Mouse (Mus musculus) MEL (cell line): ENCODE measurements around the gene Rundc3a. TPM values are rescaled to one million over a fixed set of nuclear protein-coding genes. Genes with fewer than 3 reads are reported as not detected.
A peak's percentile ranks its signal among the peaks of the same experiment; 100 is the strongest.

ENCODE experiments used
- DNase-seq: peaks from one replicate; pipeline ENCODE4 v3.0.0; 2011; ENCODE audit warnings: low read depth, low spot score
- H3K27ac ChIP-seq: 2 replicates; pipeline ENCODE4 v1.5.1; 2012; ENCODE audit warnings: low read depth, mild to moderate bottlenecking, control low read depth, low read length, moderate library complexity; ENCODE audit not compliant: control insufficient read depth
- H3K27me3 ChIP-seq, 2 experiments: fragments of 150-350 bp in 1 of 2; sonication (generic) in 1 of 2; 2 replicates each; pipeline ENCODE4 v1.6.1; 2012; ENCODE audit warnings: low read length in 2 of 2, mild to moderate bottlenecking in 2 of 2, improper control_type of control experiment in 1 of 2, moderate library complexity in 1 of 2; ENCODE audit not compliant: insufficient read depth in 2 of 2, control insufficient read depth in 1 of 2
- H3K36me3 ChIP-seq, 2 experiments: 2 replicates each; pipeline ENCODE4 v1.6.1; 2012 to 2014; ENCODE audit warnings: low read length in 2 of 2, improper control_type of control experiment in 1 of 2, inconsistent platforms in 1 of 2, mild to moderate bottlenecking in 1 of 2; ENCODE audit not compliant: insufficient read depth in 2 of 2, control insufficient read depth in 1 of 2
- H3K4me1 ChIP-seq, 2 experiments: fragments of 150-350 bp in 1 of 2; sonication (generic) in 1 of 2; 2 replicates each; pipeline ENCODE4 v1.6.1; 2012; ENCODE audit warnings: low read length in 2 of 2, improper control_type of control experiment in 1 of 2, mild to moderate bottlenecking in 1 of 2; ENCODE audit not compliant: insufficient read depth in 2 of 2, control insufficient read depth in 1 of 2
- H3K4me3 ChIP-seq, 2 experiments: fragments of 150-350 bp in 1 of 2; sonication (generic) in 1 of 2; 2 replicates each; pipeline ENCODE4 v1.5.1; 2012; ENCODE audit warnings: low read depth in 2 of 2, low read length in 2 of 2, mild to moderate bottlenecking in 2 of 2, moderate library complexity in 2 of 2, control low read depth in 1 of 2, improper control_type of control experiment in 1 of 2; ENCODE audit not compliant: control insufficient read depth in 1 of 2, insufficient read depth in 1 of 2
- H3K79me2 ChIP-seq: 2 replicates; pipeline ENCODE4 v1.6.1; 2012; ENCODE audit warnings: mild to moderate bottlenecking, low read length, moderate library complexity; ENCODE audit not compliant: control insufficient read depth, poor library complexity, insufficient read depth
- H3K9ac ChIP-seq: 2 replicates; pipeline ENCODE4 v1.6.1; 2012; ENCODE audit warnings: low read depth, mild to moderate bottlenecking, control low read depth, low read length, moderate library complexity; ENCODE audit not compliant: control insufficient read depth, poor library complexity, severe bottlenecking
- H3K9me3 ChIP-seq: fragments of 150-350 bp; sonication (generic); replicated peaks from 2 replicates; pipeline ENCODE4 v1.6.1; 2012; ENCODE audit warnings: mild to moderate bottlenecking, low read length, improper control_type of control experiment, moderate library complexity; ENCODE audit not compliant: insufficient read depth
- BHLHE40 ChIP-seq: IDR thresholded peaks from 2 replicates; pipeline ENCODE4 v1.6.1; 2012; ENCODE audit warnings: low read depth, mild to moderate bottlenecking, inconsistent platforms, low read length, improper control_type of control experiment, borderline replicate concordance
- CTCF ChIP-seq, 3 experiments: IDR thresholded peaks in 2 of 3; conservative IDR thresholded peaks in 1 of 3; 2 replicates each; pipeline ENCODE4 v1.5.1; 2011 to 2012; ENCODE audit warnings: low read length in 3 of 3, low read depth in 2 of 3, mild to moderate bottlenecking in 2 of 3, improper control_type of control experiment in 1 of 3, inconsistent platforms in 1 of 3, mixed read lengths in 1 of 3, moderate library complexity in 1 of 3; ENCODE audit not compliant: control insufficient read depth in 1 of 3, insufficient read depth in 1 of 3, poor library complexity in 1 of 3, severe bottlenecking in 1 of 3
- E2F4 ChIP-seq: IDR thresholded peaks from 2 replicates; pipeline ENCODE4 v1.6.1; 2011; ENCODE audit warnings: low read depth, low read length, improper control_type of control experiment, borderline replicate concordance
- EP300 ChIP-seq, 2 experiments: IDR thresholded peaks; 2 replicates each; pipeline ENCODE4 v1.6.1; 2011; ENCODE audit warnings: improper control_type of control experiment in 2 of 2, low read length in 2 of 2, low read depth in 1 of 2, mild to moderate bottlenecking in 1 of 2
- ETS1 ChIP-seq: IDR thresholded peaks from 2 replicates; pipeline ENCODE4 v1.6.1; 2012; ENCODE audit warnings: low read depth, mild to moderate bottlenecking, inconsistent platforms, low read length, improper control_type of control experiment, moderate library complexity
- GATA1 ChIP-seq: IDR thresholded peaks from 2 replicates; pipeline ENCODE4 v1.6.1; 2011; ENCODE audit warnings: low read depth, low read length, improper control_type of control experiment
- HCFC1 ChIP-seq: IDR thresholded peaks from 2 replicates; pipeline ENCODE4 v1.6.1; 2012; ENCODE audit warnings: low read depth, mild to moderate bottlenecking, inconsistent platforms, low read length, improper control_type of control experiment, moderate library complexity
- JUND ChIP-seq: IDR thresholded peaks from 2 replicates; pipeline ENCODE4 v1.6.1; 2011; ENCODE audit warnings: low read depth, mild to moderate bottlenecking, improper control_type of control experiment, low read length
- KAT2A ChIP-seq: conservative IDR thresholded peaks from 2 replicates; pipeline ENCODE4 v1.6.1; 2012; ENCODE audit warnings: low read depth, low read length, improper control_type of control experiment, inconsistent platforms
- MAFK ChIP-seq: IDR thresholded peaks from 2 replicates; pipeline ENCODE4 v1.6.1; 2011; ENCODE audit warnings: low read depth, mild to moderate bottlenecking, low read length, improper control_type of control experiment, borderline replicate concordance
- MAZ ChIP-seq: IDR thresholded peaks from 2 replicates; pipeline ENCODE4 v1.6.1; 2012; ENCODE audit warnings: low read depth, mild to moderate bottlenecking, inconsistent platforms, low read length, improper control_type of control experiment
- MEF2A ChIP-seq: IDR thresholded peaks from 2 replicates; pipeline ENCODE4 v1.6.1; 2014; ENCODE audit warnings: low read depth, mild to moderate bottlenecking, inconsistent platforms, low read length, improper control_type of control experiment; ENCODE audit not compliant: poor library complexity, insufficient replicate concordance, severe bottlenecking; ENCODE audit errors: extremely low read depth
- NELFE ChIP-seq: IDR thresholded peaks from 2 replicates; pipeline ENCODE4 v1.6.1; 2011; ENCODE audit warnings: low read depth, low read length, improper control_type of control experiment
- RAD21 ChIP-seq: IDR thresholded peaks from 2 replicates; pipeline ENCODE4 v1.6.1; 2011; ENCODE audit warnings: mild to moderate bottlenecking, low read depth, low read length, improper control_type of control experiment
- RCOR1 ChIP-seq: IDR thresholded peaks from 2 replicates; pipeline ENCODE4 v1.6.1; 2012; ENCODE audit warnings: low read depth, mild to moderate bottlenecking, inconsistent platforms, low read length, improper control_type of control experiment
- SIN3A ChIP-seq: IDR thresholded peaks from 2 replicates; pipeline ENCODE4 v1.6.1; 2012; ENCODE audit warnings: low read length, improper control_type of control experiment, inconsistent platforms
- TAL1 ChIP-seq: IDR thresholded peaks from 2 replicates; pipeline ENCODE4 v1.6.1; 2012; ENCODE audit warnings: mild to moderate bottlenecking, inconsistent platforms, low read length, moderate library complexity, mixed read lengths
- TBP ChIP-seq: IDR thresholded peaks from 2 replicates; pipeline ENCODE4 v1.8.0; 2011; ENCODE audit warnings: low read depth, low read length, improper control_type of control experiment
- TCF12 ChIP-seq: IDR thresholded peaks from 2 replicates; pipeline ENCODE4 v1.6.1; 2014; ENCODE audit warnings: low read depth, mild to moderate bottlenecking, inconsistent platforms, low read length, improper control_type of control experiment, moderate library complexity
- UBTF ChIP-seq: IDR thresholded peaks from 2 replicates; pipeline ENCODE4 v1.6.1; 2012; ENCODE audit warnings: low read depth, mild to moderate bottlenecking, inconsistent platforms, low read length, improper control_type of control experiment, moderate library complexity, borderline replicate concordance; ENCODE audit not compliant: insufficient read depth
- USF1 ChIP-seq: IDR thresholded peaks from 2 replicates; pipeline ENCODE4 v1.6.1; 2014; ENCODE audit warnings: low read depth, mild to moderate bottlenecking, inconsistent platforms, low read length, improper control_type of control experiment, moderate library complexity
- ZNF384 ChIP-seq: IDR thresholded peaks from 2 replicates; pipeline ENCODE4 v1.6.1; 2012; ENCODE audit warnings: low read depth, mild to moderate bottlenecking, inconsistent platforms, low read length, improper control_type of control experiment
- polyA plus RNA-seq, 2 experiments: library from polyadenylated mRNA; stranded (reverse) in 1 of 2; unstranded in 1 of 2; fragments of >175 nt in 1 of 2; fragments of >200 nt in 1 of 2; gene quantifications; 2 replicates each; pipeline versions ENCODE4 v1.2.1 to v1.2.4; 2012; ENCODE audit warnings: low replicate concordance in 2 of 2, low read depth in 1 of 2; ENCODE audit not compliant: insufficient read length in 2 of 2, insufficient read depth in 1 of 2, missing spikeins in 1 of 2
- total RNA-seq: library from RNA; depleted of rRNA; stranded (reverse); fragments of 300-350 nt; gene quantifications from 2 replicates; pipeline ENCODE4 v1.2.3, GENCODE M21; 2012

Rundc3a gene
- total and polyA plus RNA-seq, 3 experiments, result 0.39 to 2.1 TPM; not detected in 1

DNA sequence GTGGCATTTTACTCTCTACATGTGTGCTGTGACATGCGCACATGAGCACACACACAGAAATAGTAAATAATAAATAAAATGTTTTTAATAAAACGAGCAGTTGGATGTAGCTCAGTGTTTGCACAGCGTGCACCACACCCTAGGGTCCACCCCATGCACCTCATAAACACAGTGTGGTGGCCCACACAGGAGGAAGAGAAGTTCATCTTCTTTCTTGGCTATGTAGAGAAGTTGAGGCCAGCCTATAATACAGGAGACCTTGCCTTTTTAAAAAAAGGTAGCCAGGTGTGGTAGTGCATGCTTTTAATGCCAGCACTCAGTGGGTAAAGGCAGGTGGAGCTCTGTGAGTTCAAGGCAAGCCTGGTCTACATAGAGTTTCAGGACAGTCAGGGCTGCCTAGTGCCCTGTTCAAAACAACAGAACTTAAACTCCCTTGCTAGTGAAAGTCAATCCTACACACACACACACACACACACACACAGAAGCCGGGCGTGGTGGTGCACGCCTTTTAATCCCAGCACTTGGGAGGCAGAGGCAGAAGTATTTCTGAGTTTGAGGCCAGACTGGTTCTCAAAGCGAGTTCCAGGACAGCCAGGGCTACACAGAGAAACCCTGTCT, 19.0 kb upstream of the Rundc3a start:
- H3K4me3 ChIP-seq, result no peak overlapping the region
- DNase-seq, result no peak
- H3K27me3 ChIP-seq, result peaks cover 1 to 13% of the 10 kb centered on the region in 2 experiments; a peak in 3 of 4 replicates
- peaks cover 0 to 2% of the 10 kb centered on the region in 2 experiments; a peak in 2 of 4 replicates for H3K36me3 ChIP-seq
- no peak for TF ChIP-seq HCFC1
- no peak for TF ChIP-seq USF1
- no peak for TF ChIP-seq MEF2A
- TF ChIP-seq BHLHE40, result no peak
- TF ChIP-seq E2F4, result no peak
- no peak for TF ChIP-seq UBTF
- no peak for TF ChIP-seq TBP
- TF ChIP-seq MAFK, result no peak
- no peak for TF ChIP-seq TAL1
- TF ChIP-seq MAZ, result no peak
- TF ChIP-seq CTCF (IDR thresholded peaks at IDR 0.05 in 2 of 3, conservative IDR thresholded peaks at IDR 0.05 in 1 of 3; ENCODE audit: control insufficient read depth in 1 of 3, insufficient read depth in 1 of 3, low read depth in 2 of 3, low read length in 3 of 3, poor library complexity in 1 of 3, severe bottlenecking in 1 of 3), result no peak
- TF ChIP-seq NELFE, result no peak
- no peak for TF ChIP-seq RCOR1
- TF ChIP-seq ZNF384, result no peak
- no peak for TF ChIP-seq KAT2A
- peaks cover 0 to 9% of the 10 kb centered on the region in 2 experiments; a peak in 2 of 4 replicates for H3K4me1 ChIP-seq
- H3K9me3 ChIP-seq, result no peaks in the 10 kb centered on the region
- H3K9ac ChIP-seq, result no peak overlapping the region
- no peaks in the 10 kb centered on the region for H3K79me2 ChIP-seq
- no peak overlapping the region for H3K27ac ChIP-seq

DNA sequence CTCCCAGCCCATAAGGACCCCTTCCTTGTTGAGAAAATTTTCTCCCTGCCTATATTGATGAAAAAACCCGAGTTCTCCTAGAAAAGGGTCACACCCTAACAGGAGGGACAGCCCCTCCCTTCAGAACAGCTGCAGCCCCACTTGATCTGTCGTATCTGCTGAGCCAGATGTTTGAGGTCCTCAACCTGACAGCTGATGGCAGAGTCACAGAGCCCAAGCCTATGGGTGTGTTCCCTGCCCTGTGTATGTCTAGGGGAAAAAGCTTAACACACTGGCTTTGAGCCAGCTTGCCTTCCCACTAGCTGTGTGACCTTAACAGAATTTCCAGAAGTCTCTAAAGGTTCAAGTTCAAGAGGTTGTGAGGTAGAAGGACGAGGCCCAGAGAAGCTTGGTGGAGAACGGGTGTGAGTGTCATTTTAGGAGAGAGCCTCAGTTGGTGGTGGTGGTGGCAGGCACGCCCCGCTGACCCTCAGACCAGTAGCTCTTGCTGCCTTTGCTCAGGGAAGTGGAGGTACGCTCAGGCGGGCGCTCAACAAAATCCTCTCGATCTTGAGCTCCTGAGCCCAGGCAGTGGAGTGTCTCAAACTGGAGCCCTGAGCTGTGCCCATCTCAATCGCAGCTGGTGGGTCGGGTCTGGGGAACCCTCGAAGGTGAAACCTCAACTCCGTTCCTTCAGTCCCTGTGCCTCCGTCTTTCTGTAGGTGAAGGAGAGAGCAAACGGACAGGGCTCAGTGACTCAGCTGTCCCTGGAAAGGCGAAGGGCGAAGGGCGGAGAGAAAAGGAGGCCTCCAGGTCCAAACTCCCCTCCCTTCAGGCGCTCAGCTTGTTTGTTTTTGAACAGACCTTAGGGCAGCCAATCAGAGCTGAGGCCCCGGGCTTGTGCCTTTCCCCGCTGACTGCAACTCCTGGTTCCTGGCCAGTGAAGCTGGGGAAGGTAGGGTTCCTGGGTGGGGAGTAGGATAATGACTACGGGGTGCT, 17.7 kb upstream of the Rundc3a start:
- Histone ChIP-seq H3K4me3 (no peak overlapping the region), H3K27ac (no peak overlapping the region), H3K4me1 (peaks cover 0 to 9% of the 10 kb centered on the region in 2 experiments; a peak in 2 of 4 replicates), H3K79me2 (no peaks in the 10 kb centered on the region), H3K27me3 (peaks cover 1 to 3% of the 10 kb centered on the region in 2 experiments; a peak in 3 of 4 replicates), H3K36me3 (peaks cover 0 to 2% of the 10 kb centered on the region in 2 experiments; a peak in 2 of 4 replicates), H3K9me3 (no peaks in the 10 kb centered on the region), H3K9ac (no peak overlapping the region)
- DNase-seq, result peak; percentile 78
- TF ChIP-seq JUND, result no peak
- peak in 1 of 2 experiments; percentile 58; a peak in 2 of 4 replicates for TF ChIP-seq EP300 (IDR thresholded peaks at IDR 0.05; ENCODE audit: low read depth in 1 of 2, low read length in 2 of 2)
- TF ChIP-seq GATA1, result peak; percentile 24; the same call in 1 of the 2 replicates
- peak; percentile 87 for TF ChIP-seq ETS1
- TF ChIP-seq TAL1, result peak; percentile 84
- peak; percentile 47; the same call in 1 of the 2 replicates for TF ChIP-seq SIN3A
- 0 out of 2 replicates have a peak, but pooled peaks have one; percentile 24 for TF ChIP-seq MAZ
- TF ChIP-seq ZNF384, result no peak
- peak; percentile 46; the same call in 1 of the 2 replicates for TF ChIP-seq TCF12
- no peak for TF ChIP-seq RAD21
